Mouse (Mus musculus): ENCODE data around the gene Fam149b. TPM values are rescaled to one million over a fixed set of nuclear protein-coding genes. Genes with fewer than 3 reads are reported as not detected.

Fam149b gene
- polyA plus RNA-seq, 1 experiment from 2014 or later: 56.1 TPM

DNA sequence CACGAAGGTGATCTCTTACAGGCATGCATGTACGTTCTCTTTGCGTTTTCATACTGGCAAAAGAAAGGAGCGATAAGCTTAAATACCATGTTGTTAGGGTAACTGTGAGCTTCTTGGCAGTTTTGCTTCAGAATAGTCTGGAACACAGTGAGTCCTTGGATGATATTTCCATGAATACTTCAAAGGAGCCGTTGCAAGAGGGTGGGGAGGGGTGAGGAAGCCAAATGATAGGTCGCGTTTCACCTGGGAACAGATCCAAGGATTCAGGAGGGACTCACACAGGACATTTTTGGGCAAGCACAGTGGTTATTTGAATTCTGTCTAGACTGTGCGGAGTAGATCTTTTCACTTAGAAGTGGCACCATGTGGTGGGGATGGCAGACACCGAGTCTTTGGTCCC, 49.3 kb downstream of the Fam149b start:
- H3K9ac ChIP-seq (replicated peaks): no peak overlapping the region
- H3K4me2 ChIP-seq (replicated peaks): no peak overlapping the region
- no peaks in the 10 kb centered on the region for H3K36me3 ChIP-seq
- peaks cover 13% of the 10 kb centered on the region for H3K4me1 ChIP-seq
- no peak for ATAC-seq (ENCODE audit: low FRiP score, low read depth)
- no peak overlapping the region for H3K4me3 ChIP-seq
- no peaks in the 10 kb centered on the region for H3K9me3 ChIP-seq
- no peak overlapping the region for H3K27ac ChIP-seq (replicated peaks)
- 86% methylated on average over 9 of the region's 9 CpGs for WGBS
- H3K27me3 ChIP-seq: no peaks in the 10 kb centered on the region

- ATAC-seq (ENCODE audit: low FRiP score, low read depth): no peak
- Histone ChIP-seq H3K9ac (replicated peaks) (no peak overlapping the region), H3K9me3 (no peaks in the 10 kb centered on the region), H3K27me3 (no peaks in the 10 kb centered on the region), H3K4me2 (replicated peaks) (no peak overlapping the region), H3K4me1 (peaks cover 7% of the 10 kb centered on the region), H3K27ac (replicated peaks) (no peak overlapping the region), H3K36me3 (no peaks in the 10 kb centered on the region), H3K4me3 (no peak overlapping the region)
- 52% methylated on average over 4 of the region's 4 CpGs for WGBS
These were observed 50.9 kb downstream of the Fam149b start for GRCm38 (mm10) chr14:20398864-20399263.

DNA sequence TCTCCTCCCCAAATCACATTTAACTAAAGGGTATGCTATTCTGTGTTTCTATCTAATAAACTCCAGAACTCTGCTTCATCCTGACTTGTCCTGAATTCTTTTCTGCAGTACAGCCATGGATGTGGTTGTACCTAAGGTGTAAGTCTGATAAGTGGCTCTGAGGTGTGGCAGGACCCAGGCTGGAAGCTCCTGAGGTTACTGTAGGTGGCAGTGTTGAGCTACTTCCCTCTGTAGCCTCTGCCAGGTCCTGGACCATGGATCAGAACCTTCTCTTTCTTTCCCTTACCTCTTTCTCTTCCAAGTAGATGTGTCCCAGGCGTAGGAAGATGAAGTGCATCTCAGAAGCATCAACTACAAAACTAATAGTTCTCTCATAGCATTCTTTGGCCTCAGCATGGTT, 52.1 kb downstream of the Fam149b start:
- H3K4me1 ChIP-seq: no peaks in the 10 kb centered on the region
- ATAC-seq (ENCODE audit: low FRiP score, low read depth): no peak
- H3K4me3 ChIP-seq: no peak overlapping the region
- H3K27me3 ChIP-seq: no peaks in the 10 kb centered on the region
- H3K4me2 ChIP-seq (replicated peaks): no peak overlapping the region
- H3K9ac ChIP-seq (replicated peaks): no peak overlapping the region
- H3K36me3 ChIP-seq: no peaks in the 10 kb centered on the region
- WGBS: 65% methylated on average over 1 of the region's 1 CpGs
- no peak overlapping the region for H3K27ac ChIP-seq (replicated peaks)
- H3K9me3 ChIP-seq: no peaks in the 10 kb centered on the region

DNA sequence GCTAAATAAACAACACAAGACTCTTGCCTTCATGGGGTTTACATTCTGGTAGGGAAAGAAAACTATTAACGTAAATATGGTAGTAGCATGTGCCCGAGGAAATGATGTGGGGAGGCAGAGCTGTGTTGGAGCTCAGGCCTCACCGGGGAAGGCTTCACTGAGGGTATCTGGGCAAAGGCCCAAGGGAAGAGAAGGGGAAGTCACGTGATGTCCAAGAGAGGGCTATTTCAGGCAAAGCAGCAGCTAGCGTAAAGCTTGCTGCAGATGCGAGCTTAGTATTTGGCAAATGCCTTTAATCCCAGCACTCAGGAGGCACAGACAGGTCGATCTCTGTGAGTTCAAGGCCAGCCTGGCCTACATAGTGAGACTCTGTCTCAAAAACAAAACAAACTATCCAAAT, 74.3 kb downstream of the Fam149b start:
- no peak overlapping the region for H3K9ac ChIP-seq (replicated peaks)
- H3K4me3 ChIP-seq: no peak overlapping the region
- no peaks in the 10 kb centered on the region for H3K27me3 ChIP-seq
- no peak overlapping the region for H3K4me2 ChIP-seq (replicated peaks)
- H3K9me3 ChIP-seq: no peaks in the 10 kb centered on the region
- H3K4me1 ChIP-seq: peaks cover 3% of the 10 kb centered on the region; the same call in 1 of the 2 replicates
- H3K27ac ChIP-seq (replicated peaks): no peak overlapping the region
- ATAC-seq (ENCODE audit: low FRiP score, low read depth): no peak
- no peaks in the 10 kb centered on the region for H3K36me3 ChIP-seq
- 77% methylated on average over 7 of the region's 7 CpGs for WGBS

GRCm38 (mm10) chr14:20423046-20423445, 75.1 kb downstream of the Fam149b start:
- Histone ChIP-seq H3K9me3 (no peaks in the 10 kb centered on the region), H3K4me1 (peaks cover 3% of the 10 kb centered on the region; the same call in 1 of the 2 replicates), H3K27ac (replicated peaks) (no peak overlapping the region), H3K4me3 (no peak overlapping the region), H3K9ac (replicated peaks) (no peak overlapping the region), H3K36me3 (no peaks in the 10 kb centered on the region), H3K27me3 (no peaks in the 10 kb centered on the region), H3K4me2 (replicated peaks) (no peak overlapping the region)
- 91% methylated on average over 6 of the region's 6 CpGs for WGBS
- ATAC-seq (ENCODE audit: low FRiP score, low read depth): no peak

DNA sequence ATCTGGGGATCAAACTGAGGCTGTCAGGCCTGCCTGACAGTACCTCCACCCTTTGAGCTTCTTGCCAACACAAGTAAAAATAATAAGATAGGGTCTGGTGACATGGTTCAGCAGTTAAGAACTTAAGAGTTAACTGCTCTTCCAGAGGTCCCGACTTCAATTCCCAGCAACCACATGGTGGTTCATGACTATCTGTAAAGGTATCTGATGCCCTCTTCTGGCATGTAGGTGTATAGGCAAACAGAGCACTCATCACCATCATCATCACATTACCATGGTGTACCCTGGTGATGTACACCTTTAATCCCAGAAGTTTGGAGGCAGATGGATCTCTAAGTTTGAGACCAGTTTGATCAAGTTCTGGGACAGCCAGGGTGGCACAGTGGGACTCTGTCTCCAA, 80.6 kb downstream of the Fam149b start:
- Histone ChIP-seq H3K4me3 (no peak overlapping the region), H3K4me2 (replicated peaks) (no peak overlapping the region), H3K4me1 (peaks cover 3% of the 10 kb centered on the region; the same call in 1 of the 2 replicates), H3K27me3 (no peaks in the 10 kb centered on the region), H3K9ac (replicated peaks) (no peak overlapping the region), H3K9me3 (no peaks in the 10 kb centered on the region), H3K27ac (replicated peaks) (no peak overlapping the region), H3K36me3 (no peaks in the 10 kb centered on the region)
- WGBS: 30% methylated on average over 1 of the region's 1 CpGs
- ATAC-seq (ENCODE audit: low FRiP score, low read depth): no peak

DNA sequence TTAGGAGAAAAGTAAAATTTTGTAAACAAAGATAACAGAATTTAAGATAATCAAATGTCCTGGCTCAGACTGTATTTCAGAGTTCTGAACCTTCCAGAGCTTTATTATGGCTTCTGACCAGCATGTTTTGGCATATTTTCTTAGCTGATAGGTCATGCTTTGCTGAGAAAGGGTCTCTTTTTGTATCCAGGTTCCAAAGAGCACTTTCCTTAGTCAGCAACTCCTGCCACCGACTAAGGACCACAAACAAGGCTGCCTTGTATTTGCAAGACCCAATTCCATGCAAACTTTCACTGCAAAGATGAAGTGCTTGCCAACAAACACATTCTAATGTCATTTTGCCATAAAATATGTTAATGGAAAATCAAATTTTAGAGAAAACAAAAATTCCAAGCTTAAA, 81.9 kb downstream of the Fam149b start:
- Histone ChIP-seq H3K9ac (replicated peaks) (no peak overlapping the region), H3K9me3 (no peaks in the 10 kb centered on the region), H3K36me3 (no peaks in the 10 kb centered on the region), H3K4me1 (peaks cover 3% of the 10 kb centered on the region; the same call in 1 of the 2 replicates), H3K4me2 (replicated peaks) (no peak overlapping the region), H3K27ac (replicated peaks) (no peak overlapping the region), H3K4me3 (no peak overlapping the region), H3K27me3 (no peaks in the 10 kb centered on the region)
- 72% methylated on average over 1 of the region's 1 CpGs for WGBS
- ATAC-seq (ENCODE audit: low FRiP score, low read depth): no peak

- Histone ChIP-seq H3K4me3 (no peak overlapping the region), H3K9ac (replicated peaks) (no peak overlapping the region), H3K27me3 (no peaks in the 10 kb centered on the region), H3K9me3 (no peaks in the 10 kb centered on the region), H3K27ac (replicated peaks) (no peak overlapping the region), H3K36me3 (no peaks in the 10 kb centered on the region), H3K4me2 (replicated peaks) (no peak overlapping the region), H3K4me1 (no peaks in the 10 kb centered on the region)
- ATAC-seq (ENCODE audit: low FRiP score, low read depth): no peak
- WGBS: 85% methylated on average over 6 of the region's 6 CpGs
These were observed 83.8 kb downstream of the Fam149b start for GRCm38 (mm10) chr14:20431726-20432125.

- WGBS: 83% methylated on average over 4 of the region's 4 CpGs
- Histone ChIP-seq H3K27me3 (no peaks in the 10 kb centered on the region), H3K9ac (replicated peaks) (no peak overlapping the region), H3K27ac (replicated peaks) (no peak overlapping the region), H3K36me3 (no peaks in the 10 kb centered on the region), H3K4me2 (replicated peaks) (no peak overlapping the region), H3K9me3 (no peaks in the 10 kb centered on the region), H3K4me1 (no peaks in the 10 kb centered on the region), H3K4me3 (no peak overlapping the region)
- ATAC-seq (ENCODE audit: low FRiP score, low read depth): no peak
These were observed 84.5 kb downstream of the Fam149b start for GRCm38 (mm10) chr14:20432420-20432819.

Other genes with a start within 250 kb of the Fam149b start
- gene Saysd1, start 209.6 kb upstream of the Fam149b start, polyA plus RNA-seq (2016; fragmentation: Nextera tagmentation; extraction: Ambion mirVana): 11.2 and 12.1 TPM in 2 replicates
- 6.7 and 7.4 TPM in 2 replicates for gene Kcnk5, start 166.4 kb upstream of the Fam149b start, polyA plus RNA-seq (2016; fragmentation: Nextera tagmentation; extraction: Ambion mirVana)
- gene Kcnk16, start 79.0 kb upstream of the Fam149b start, polyA plus RNA-seq (2016; fragmentation: Nextera tagmentation; extraction: Ambion mirVana): not detected in 2 replicates
- gene Nudt13, start 53.5 kb upstream of the Fam149b start, polyA plus RNA-seq (2016; fragmentation: Nextera tagmentation; extraction: Ambion mirVana): 14.5 and 16.0 TPM in 2 replicates
- 61.8 and 62.6 TPM in 2 replicates for gene Ecd, start within 50 bp of the Fam149b start, polyA plus RNA-seq (2016; fragmentation: Nextera tagmentation; extraction: Ambion mirVana)
- gene Dnajc9, start 40.7 kb downstream of the Fam149b start, polyA plus RNA-seq (2016; fragmentation: Nextera tagmentation; extraction: Ambion mirVana): 221 and 224 TPM in 2 replicates
- 58.8 and 66.6 TPM in 2 replicates for gene Mrps16, start 45.5 kb downstream of the Fam149b start, polyA plus RNA-seq (2016; fragmentation: Nextera tagmentation; extraction: Ambion mirVana)
- gene Cfap70, start 104.1 kb downstream of the Fam149b start, polyA plus RNA-seq (2016; fragmentation: Nextera tagmentation; extraction: Ambion mirVana): 0.34 and 1.4 TPM in 2 replicates
- gene Anxa7, start 132.0 kb downstream of the Fam149b start, polyA plus RNA-seq (2016; fragmentation: Nextera tagmentation; extraction: Ambion mirVana): 11.0 and 12.2 TPM in 2 replicates
- 0.84 and 0.89 TPM in 2 replicates for gene Mss51, start 148.7 kb downstream of the Fam149b start, polyA plus RNA-seq (2016; fragmentation: Nextera tagmentation; extraction: Ambion mirVana)
- 66.2 and 68.8 TPM in 2 replicates for gene Ppp3cb, start 198.4 kb downstream of the Fam149b start, polyA plus RNA-seq (2016; fragmentation: Nextera tagmentation; extraction: Ambion mirVana)

Measured in midbrain, embryonic 12.5 days (tissue).